Mouse (Mus musculus) cerebellum, adult 18-20 months (tissue): ENCODE data around the gene Gm10309.

Source experiments
- DNase-seq, 2 experiments: peaks; one replicate each; pipeline ENCODE4 v3.0.0; 2021

Gm10309 gene

GRCm38 (mm10) chr17:86505183-86505631 is at the start of gene Gm10309:
Gene Gm10309, minus strand, starts transcription at chr17:86505232.
- DNase-seq = peak; percentile 84 to 91

GRCm38 (mm10) chr17:86551995-86552394 is 47.0 kb upstream of the Gm10309 start:
- no peak for DNase-seq

GRCm38 (mm10) chr17:86551561-86551960 is 46.5 kb upstream of the Gm10309 start:
- DNase-seq = no peak

DNA sequence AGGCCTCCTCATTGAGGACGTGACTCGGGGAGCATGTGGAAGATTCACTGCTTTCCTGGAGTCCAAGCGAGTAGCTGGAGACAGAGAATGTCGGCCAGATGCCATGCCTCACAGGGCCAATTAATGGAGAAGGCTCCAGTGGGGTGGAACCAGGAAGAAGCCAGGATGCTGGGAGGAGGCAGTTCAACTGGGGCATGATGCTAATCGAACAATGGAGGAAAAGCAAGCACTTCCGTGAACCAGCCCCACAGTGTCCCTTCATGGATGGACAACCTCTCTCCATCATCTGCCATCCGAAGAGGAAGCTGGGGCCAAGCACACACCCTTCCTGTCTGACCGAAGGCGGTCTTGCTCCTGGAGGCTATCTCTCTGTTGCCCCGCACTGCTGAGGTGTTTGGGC is 44.1 kb upstream of the Gm10309 start:
- DNase-seq = peak; percentile 27 to 36

DNA sequence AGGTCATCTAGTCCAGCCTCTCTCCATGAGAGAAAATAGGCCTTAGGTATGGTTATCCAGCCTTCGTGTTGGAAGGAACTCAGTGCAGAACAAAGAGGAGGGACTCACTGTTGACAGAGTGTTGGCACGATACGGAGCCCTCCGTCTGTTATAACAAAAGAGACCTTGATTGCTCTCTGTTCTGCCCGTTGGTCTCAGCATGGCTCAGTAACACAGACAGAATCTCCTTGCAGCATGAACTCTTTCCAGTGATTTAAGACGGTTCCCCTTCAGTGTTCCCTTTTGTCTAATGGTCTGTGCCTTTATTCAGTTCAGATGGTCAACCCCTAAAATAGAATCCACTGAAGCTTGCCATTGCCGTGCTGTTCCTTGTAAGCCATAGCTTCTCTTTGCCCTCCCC is 41.5 kb upstream of the Gm10309 start:
- DNase-seq = peak; percentile 38 to 41

DNA sequence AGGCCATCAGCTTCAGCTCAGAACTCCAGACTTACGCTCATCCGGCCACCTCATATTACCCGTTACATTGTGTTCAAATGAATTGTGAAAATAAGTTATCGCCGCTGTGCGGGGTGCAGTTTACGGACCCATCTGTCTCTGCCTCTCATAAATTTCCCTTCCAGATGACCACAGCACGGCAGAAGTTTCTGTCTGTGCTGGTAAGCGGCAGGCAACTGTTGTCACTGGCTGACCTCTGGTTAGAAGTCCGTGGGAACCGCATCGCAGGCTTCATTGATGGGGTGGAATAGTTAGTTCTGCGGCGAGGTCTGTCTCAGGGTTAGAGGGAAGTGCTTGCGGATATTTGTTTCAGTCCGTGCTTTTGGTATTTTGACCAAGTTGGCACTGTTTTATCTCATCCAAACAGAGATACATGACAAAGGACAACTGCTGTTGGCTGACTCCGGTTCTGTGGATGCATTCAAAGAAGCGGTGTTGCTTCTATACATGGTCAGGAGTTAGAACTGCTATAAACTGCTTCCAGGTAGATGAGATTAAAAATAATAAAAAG is 34.9 kb upstream of the Gm10309 start:
- no peak for DNase-seq

GRCm38 (mm10) chr17:86535827-86536656 is 31.0 kb upstream of the Gm10309 start:
- peak; percentile 80 to 82 for DNase-seq

DNA sequence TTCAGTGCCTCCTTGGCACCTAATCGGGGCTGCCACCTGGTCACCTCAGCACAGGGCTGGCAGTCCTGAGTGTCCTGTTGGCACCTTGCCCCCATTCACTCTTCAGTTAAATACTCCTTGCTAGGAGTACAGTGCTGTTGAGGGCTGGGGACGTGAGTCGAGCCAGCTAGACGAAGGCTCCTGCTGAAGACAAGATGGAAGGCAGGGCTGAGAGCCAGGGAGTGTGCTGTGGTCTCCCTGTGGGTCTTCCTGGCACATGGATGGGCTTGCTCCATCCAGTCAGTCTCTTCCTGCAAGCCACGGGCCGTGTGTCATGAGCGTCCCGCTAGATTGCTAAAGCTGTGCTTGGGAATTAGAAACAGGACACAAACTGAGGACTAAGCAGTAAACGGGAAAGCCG is 30.1 kb upstream of the Gm10309 start:
- peak; percentile 84 to 86 for DNase-seq

DNA sequence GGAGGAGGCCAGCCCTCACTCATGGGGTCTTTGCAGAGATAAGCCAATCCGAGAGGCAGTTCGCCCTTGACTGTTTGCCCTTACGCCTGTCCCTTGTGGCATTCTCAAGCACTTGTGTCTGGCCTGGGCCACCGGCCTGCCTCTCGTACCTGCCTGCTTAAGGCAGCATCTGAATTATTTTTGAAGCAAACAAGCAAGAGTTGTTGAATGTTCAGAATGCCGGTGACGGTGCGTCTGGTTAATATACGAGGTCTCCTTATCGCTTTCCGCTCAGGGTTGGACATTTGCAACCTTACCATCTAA is 28.5 kb upstream of the Gm10309 start:
- DNase-seq = no peak

DNA sequence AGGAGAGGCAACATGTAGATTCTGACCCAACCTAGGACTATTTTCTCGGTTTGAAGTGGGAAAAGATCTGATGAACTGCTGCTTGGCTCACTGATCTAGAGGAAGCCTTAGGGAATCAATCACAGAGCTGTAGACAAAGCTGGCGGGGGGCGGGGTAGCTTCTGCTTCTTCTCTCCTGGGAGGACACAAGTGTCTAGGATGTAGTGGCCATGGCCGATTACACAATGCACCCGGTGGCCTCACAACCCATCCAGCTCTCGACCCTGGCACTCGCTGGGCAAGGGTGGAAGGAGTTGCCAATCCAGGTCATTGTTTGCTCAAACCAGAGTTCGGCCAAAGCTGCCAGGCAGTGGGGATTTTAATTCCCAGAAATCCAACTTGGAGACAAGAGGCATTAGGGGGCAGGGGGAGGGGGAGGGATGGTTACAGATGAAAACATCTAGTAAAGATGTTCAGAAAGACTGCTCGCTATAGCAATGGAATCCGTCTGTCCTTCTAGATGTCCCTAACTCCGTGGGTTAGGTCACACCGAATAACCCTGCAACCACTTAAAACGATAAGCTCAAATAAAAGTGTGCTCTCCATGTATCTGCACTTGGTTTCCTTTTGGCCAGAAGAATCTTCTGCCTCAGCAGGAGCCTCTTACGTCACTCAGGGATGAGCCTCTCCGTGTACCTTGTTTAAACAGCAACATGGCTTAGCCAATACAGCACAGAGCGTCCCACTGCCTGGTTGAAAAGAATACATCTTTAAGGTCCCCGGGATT is 27.9 kb upstream of the Gm10309 start:
- DNase-seq = no peak

DNA sequence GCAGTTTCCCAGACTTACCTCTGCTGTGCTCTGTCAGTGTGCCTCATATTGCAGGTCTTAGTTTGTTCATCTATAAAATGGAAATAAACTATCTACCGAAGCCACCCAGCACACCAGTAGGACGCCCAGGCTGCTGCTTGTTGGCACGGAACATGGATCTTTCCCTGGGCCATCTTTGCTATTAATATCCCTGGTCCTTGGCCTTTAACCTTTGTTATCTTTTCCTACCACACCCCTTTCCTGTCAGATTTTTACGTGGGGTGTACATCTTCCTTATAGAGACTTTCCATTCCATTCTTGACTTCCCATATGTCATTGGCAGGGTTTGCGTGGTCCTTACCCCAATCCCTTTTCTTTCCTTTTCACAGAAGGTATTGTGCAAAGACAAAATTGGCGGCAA is 26.2 kb upstream of the Gm10309 start:
- DNase-seq = no peak

DNA sequence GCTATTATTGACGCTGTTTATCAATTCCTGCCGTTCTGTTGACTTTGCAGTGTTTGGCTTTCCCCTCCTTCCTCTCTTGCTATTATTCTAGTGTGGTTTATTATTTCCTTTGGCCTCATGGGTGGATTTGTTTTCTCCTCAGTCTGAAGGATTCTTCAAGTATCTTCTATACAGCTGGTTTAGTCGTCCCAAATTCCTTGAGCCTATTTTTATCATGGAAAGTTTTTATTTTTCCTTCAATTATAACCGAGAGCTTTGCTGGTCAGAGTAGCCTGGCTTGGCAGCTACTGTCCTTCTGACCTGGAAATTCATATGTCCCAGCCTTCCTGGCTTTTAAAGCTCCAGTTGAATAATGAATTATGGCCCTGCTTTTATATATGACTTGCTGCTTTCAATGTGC is 24.4 kb upstream of the Gm10309 start:
- no peak for DNase-seq

GRCm38 (mm10) chr17:86529003-86529402 is 24.0 kb upstream of the Gm10309 start:
- DNase-seq = no peak

DNA sequence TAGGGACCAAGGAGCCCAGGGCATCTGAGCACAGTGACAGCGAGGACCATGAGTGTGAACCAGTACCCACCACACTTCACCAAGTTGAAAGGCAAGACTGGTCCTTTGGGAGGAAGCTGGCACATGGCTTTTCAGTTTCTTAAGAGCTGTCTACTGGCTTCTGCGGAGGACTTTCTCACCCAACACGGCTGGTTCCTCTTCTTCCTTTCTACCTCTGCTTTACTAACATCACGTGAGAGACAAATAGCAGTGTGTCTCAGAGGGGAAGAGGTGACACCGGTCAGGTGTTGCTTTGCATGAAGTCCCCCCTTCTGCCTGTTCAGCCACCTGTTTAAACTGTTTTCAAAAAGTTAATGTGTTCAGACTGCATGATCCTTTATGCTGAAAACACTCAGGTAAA is 22.3 kb upstream of the Gm10309 start:
- no peak for DNase-seq

- no peak for DNase-seq
These were observed 21.0 kb upstream of the Gm10309 start for GRCm38 (mm10) chr17:86526016-86526415.

DNA sequence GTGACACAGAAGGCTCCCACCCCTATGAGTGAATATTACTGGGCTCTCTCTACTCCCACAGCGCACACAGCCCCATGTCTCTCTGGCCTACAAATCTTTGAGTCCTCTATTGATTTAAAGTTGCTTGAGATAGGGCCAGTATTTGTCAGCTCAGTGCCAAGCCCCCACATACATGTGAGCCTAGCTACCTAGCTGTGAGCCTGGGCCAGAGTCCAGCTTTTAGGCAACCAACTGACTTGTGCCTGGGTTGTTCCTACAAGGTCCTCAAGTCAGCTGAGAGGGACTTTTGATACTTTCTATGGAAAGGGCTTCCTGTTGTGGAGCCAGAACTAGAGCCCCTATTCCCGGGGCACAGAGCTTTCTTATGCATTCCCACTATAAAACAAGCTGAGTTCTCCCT is 20.0 kb upstream of the Gm10309 start:
- no peak for DNase-seq

DNA sequence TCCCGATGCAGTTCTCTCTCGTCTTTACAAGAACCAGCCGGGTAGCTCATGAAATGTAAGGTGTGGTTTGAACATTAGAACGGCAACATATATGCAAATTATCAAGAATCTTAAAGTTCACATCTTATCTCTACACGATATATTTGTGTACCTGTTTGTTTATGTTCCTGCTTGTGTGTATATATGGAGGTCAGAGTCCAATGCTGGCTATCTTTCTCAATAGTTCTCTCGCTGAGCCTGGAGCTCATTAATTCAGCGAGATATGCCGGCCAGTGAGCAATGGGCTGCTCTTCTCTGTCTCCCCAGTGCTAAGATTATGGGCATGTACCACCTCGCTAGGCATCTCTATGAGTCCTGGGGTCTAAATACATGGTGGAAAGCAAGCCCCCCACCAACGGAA is 18.8 kb upstream of the Gm10309 start:
- no peak for DNase-seq

GRCm38 (mm10) chr17:86523374-86523773 is 18.3 kb upstream of the Gm10309 start:
- DNase-seq = no peak

DNA sequence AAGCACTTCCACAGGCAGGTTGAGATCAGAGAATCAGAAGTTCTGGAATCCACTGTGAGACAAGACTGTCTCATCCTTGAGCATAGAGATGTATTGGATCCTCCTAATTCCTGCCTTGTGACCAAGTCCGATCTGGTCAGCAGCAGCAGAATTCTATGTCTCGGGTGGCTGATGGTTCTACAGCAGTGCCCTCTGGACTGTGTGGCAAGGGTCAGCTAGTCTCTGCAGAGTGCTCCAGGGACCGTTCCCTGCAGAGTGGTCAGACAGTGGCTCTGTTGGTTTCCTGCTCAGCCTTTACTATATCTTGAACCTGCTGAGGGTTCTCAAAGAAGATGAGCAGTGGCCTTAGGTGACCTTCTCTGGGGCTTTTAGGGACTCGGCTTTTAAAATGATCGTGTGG is 17.6 kb upstream of the Gm10309 start:
- DNase-seq = no peak

DNA sequence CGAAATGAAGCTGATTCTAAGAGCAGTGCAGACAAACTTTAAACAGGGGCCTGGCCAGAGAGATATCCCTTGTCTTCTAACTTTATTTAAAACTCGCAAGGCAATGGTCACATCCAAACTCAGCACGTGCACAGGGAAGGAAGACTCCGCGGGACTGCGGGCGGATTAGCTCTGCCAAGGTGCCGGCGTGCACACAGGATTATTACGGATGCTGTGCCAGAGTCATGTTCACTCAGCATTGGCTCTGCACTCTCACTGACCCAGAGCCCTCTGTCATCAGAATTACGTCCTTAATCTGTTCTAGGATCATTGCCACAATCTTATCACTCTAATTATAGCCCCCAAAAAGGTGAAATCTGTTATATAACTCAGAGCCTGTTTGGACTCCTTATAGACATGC is 16.2 kb upstream of the Gm10309 start:
- peak; percentile 43 to 49 for DNase-seq

DNA sequence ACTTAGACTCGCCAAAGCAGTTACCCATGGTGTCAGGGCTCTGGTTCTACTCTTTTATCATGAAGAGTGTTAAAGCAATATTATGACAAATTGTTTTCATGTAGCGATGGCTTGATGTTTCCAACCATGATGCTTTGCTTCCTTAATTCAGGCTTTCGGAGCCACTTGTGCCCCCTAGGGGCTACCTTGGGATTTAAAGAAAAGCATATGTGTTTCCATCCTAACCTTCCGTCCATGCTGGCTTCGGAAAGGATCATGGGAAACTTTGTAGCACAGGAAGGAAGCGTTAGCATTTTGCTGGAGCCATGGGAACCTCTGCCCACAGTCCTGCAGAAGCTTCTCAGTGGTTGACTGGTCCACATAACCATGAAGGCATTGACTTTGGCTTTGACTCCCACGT is 13.6 kb upstream of the Gm10309 start:
- DNase-seq = no peak

DNA sequence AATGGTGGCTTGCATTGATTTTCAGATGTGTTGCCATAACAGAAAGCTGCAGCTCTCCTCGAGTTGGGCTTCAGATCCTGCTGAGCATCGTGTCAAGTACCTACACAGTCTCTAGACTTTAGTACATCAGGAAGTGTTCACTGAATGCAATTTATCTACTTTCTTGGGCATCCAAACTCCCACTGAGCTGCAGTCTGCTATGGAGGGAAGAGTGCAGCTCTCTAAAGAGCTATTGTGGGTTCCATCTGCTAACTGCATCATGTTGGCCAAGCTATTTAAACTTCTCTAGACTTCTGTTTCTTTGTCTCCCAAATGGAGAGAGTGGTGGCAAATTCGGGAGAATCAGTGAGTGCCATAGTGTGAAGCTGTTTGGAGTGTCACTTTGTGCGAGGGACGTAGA is 11.6 kb upstream of the Gm10309 start:
- peak; percentile 41 to 58 for DNase-seq

DNA sequence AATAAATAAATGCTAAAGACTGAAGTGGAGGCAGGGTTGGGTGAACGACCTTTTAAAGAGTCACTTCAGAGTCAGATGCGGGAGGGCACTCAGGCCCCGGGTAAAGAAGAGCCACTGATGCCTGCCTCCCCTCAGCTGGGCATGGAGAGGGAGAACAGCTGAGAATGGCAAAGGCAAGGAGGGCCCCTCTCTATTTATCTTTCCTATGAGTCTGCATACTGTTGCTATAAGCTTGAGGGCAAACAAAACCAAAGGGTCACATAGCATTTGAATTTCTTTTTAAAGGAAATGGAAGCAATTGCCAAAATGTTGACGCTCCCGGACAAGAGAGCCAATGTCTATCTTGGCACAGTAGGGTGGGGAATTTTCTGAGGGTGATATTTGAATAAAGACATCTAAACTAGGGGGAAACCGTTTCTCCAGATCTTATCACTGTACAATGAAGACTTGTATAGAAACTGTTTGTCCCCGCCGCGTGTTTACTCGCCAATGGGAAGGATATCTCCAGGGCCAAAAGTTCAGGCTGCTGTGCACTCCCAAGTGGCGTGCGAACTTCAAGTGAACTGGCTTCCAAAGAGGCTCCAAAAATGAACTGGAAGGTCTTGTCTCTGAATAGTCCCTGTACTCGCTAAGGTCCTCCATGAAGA is 10.1 kb upstream of the Gm10309 start:
- DNase-seq = no peak

- no peak for DNase-seq
These were observed 4.8 kb upstream of the Gm10309 start for GRCm38 (mm10) chr17:86509871-86510270.
